Mouse (Mus musculus) liver, embryonic 16.5 days (tissue): Measurements from ENCODE around the gene Dusp3. TPM values are rescaled to one million over a fixed set of nuclear protein-coding genes. Genes with fewer than 3 reads are reported as not detected.

Source experiments
- ATAC-seq: fragments of 200-750 bp; cut with Nextera tagmentation; 2 replicates; pipeline ENCODE4 v1.8.0; 2017; ENCODE audit warnings: low read depth, mild to moderate bottlenecking, moderate number of reproducible peaks, moderate library complexity
- H3K27ac ChIP-seq: fragments of 300-500 bp; sonication (generic); 2 replicates; pipeline ENCODE4 v1.5.1; 2014; ENCODE audit warnings: mild to moderate bottlenecking, low read length
- H3K27me3 ChIP-seq: fragments of 300-500 bp; sonication (generic); 2 replicates; pipeline ENCODE4 v1.6.1; 2014; ENCODE audit warnings: low read depth, low read length, mixed read lengths; ENCODE audit not compliant: control insufficient read depth, insufficient read depth
- H3K36me3 ChIP-seq: fragments of 300-500 bp; sonication (generic); 2 replicates; pipeline ENCODE4 v1.6.1; 2014; ENCODE audit warnings: mild to moderate bottlenecking; ENCODE audit not compliant: control insufficient read depth, insufficient read depth
- H3K4me1 ChIP-seq: fragments of 300-500 bp; sonication (generic); 2 replicates; pipeline ENCODE4 v1.6.1; 2014; ENCODE audit warnings: low read depth, low read length, mixed read lengths; ENCODE audit not compliant: control insufficient read depth
- H3K4me2 ChIP-seq: fragments of 300-500 bp; sonication (generic); 2 replicates; pipeline ENCODE4 v1.6.1; 2014; ENCODE audit warnings: low read depth, low read length, mixed read lengths
- H3K4me3 ChIP-seq: fragments of 300-500 bp; sonication (generic); 2 replicates; pipeline ENCODE4 v1.5.1; 2014; ENCODE audit warnings: low read depth, mild to moderate bottlenecking, low read length
- H3K9ac ChIP-seq: fragments of 300-500 bp; sonication (generic); 2 replicates; pipeline ENCODE4 v1.6.1; 2014; ENCODE audit warnings: low read depth, low read length
- H3K9me3 ChIP-seq: fragments of 300-500 bp; sonication (generic); replicated peaks from 2 replicates; pipeline ENCODE4 v1.6.1; 2016; ENCODE audit warnings: low read length; ENCODE audit not compliant: control insufficient read depth
- WGBS: fragments of 180-500 bp; shearing (Covaris S2); extraction: QIAGEN DNeasy Blood & Tissue Kit; methylation state at CpG from one replicate; pipeline ENCODE4 v1.1.7; 2014; ENCODE audit not compliant: insufficient replicate concordance; 5-methylcytosine and 5-hydroxymethylcytosine counted together
- polyA plus RNA-seq: library from polyadenylated mRNA; unstranded; fragments of >200 nt; fragmentation: Nextera tagmentation; extraction: Ambion mirVana; gene quantifications from 2 replicates; pipeline ENCODE4 v1.2.1, GENCODE M21; 2015

Gene Dusp3
- polyA plus RNA-seq, 1 experiment from 2014 or later = 8.9 TPM

GRCm38 (mm10) chr11:101926951-101927589 lies 59.7 kb downstream of the Dusp3 start:
- no peak overlapping the region for H3K27ac ChIP-seq
- no peaks in the 10 kb centered on the region for H3K9me3 ChIP-seq
- WGBS = 66% methylated on average over 10 of the region's 10 CpGs
- H3K9ac ChIP-seq = no peak overlapping the region
- ATAC-seq = no peak
- H3K4me3 ChIP-seq = no peak overlapping the region
- no peaks in the 10 kb centered on the region; the same call in none of the 2 replicates for H3K27me3 ChIP-seq
- H3K36me3 ChIP-seq = no peaks in the 10 kb centered on the region
- no peaks in the 10 kb centered on the region; the same call in 1 of the 2 replicates for H3K4me1 ChIP-seq
- no peak overlapping the region for H3K4me2 ChIP-seq

GRCm38 (mm10) chr11:101925636-101926035 lies 61.2 kb downstream of the Dusp3 start:
- ATAC-seq = no peak
- H3K9ac ChIP-seq = no peak overlapping the region
- WGBS = 61% methylated on average over 6 of the region's 6 CpGs
- H3K4me2 ChIP-seq = no peak overlapping the region
- H3K36me3 ChIP-seq = no peaks in the 10 kb centered on the region
- no peaks in the 10 kb centered on the region for H3K9me3 ChIP-seq
- H3K4me3 ChIP-seq = no peak overlapping the region
- H3K4me1 ChIP-seq = no peaks in the 10 kb centered on the region; the same call in 1 of the 2 replicates
- no peaks in the 10 kb centered on the region; the same call in none of the 2 replicates for H3K27me3 ChIP-seq
- no peak overlapping the region for H3K27ac ChIP-seq

GRCm38 (mm10) chr11:101924441-101924976 lies 62.3 kb downstream of the Dusp3 start:
- no peaks in the 10 kb centered on the region; the same call in 1 of the 2 replicates for H3K4me1 ChIP-seq
- H3K9me3 ChIP-seq = no peaks in the 10 kb centered on the region
- H3K36me3 ChIP-seq = no peaks in the 10 kb centered on the region
- H3K27ac ChIP-seq = no peak overlapping the region
- ATAC-seq = no peak
- no peak overlapping the region for H3K9ac ChIP-seq
- WGBS = 55% methylated on average over 17 of the region's 19 CpGs
- no peaks in the 10 kb centered on the region; the same call in none of the 2 replicates for H3K27me3 ChIP-seq
- H3K4me3 ChIP-seq = no peak overlapping the region
- no peak overlapping the region for H3K4me2 ChIP-seq

GRCm38 (mm10) chr11:101923988-101924387 lies 62.8 kb downstream of the Dusp3 start:
- 74% methylated on average over 6 of the region's 6 CpGs for WGBS
- no peaks in the 10 kb centered on the region for H3K36me3 ChIP-seq
- no peak overlapping the region for H3K4me2 ChIP-seq
- H3K27ac ChIP-seq = no peak overlapping the region
- no peak overlapping the region for H3K9ac ChIP-seq
- H3K4me3 ChIP-seq = no peak overlapping the region
- no peaks in the 10 kb centered on the region; the same call in none of the 2 replicates for H3K27me3 ChIP-seq
- H3K9me3 ChIP-seq = no peaks in the 10 kb centered on the region
- no peak for ATAC-seq
- no peaks in the 10 kb centered on the region; the same call in 1 of the 2 replicates for H3K4me1 ChIP-seq

GRCm38 (mm10) chr11:101921361-101921952 lies 65.4 kb downstream of the Dusp3 start:
- no peak overlapping the region for H3K9ac ChIP-seq
- no peak overlapping the region for H3K4me3 ChIP-seq
- no peaks in the 10 kb centered on the region for H3K9me3 ChIP-seq
- no peaks in the 10 kb centered on the region; the same call in none of the 2 replicates for H3K27me3 ChIP-seq
- H3K27ac ChIP-seq = no peak overlapping the region
- no peak for ATAC-seq
- 57% methylated on average over 12 of the region's 12 CpGs for WGBS
- H3K4me2 ChIP-seq = no peak overlapping the region
- H3K36me3 ChIP-seq = no peaks in the 10 kb centered on the region
- H3K4me1 ChIP-seq = no peaks in the 10 kb centered on the region

Other genes starting within 250 kb of the Dusp3 start
- 0.15 TPM in 2 replicates for gene Etv4, start 201.6 kb downstream of the Dusp3 start, polyA plus RNA-seq
- 0.47 and 0.49 TPM in 2 replicates for gene Meox1, start 92.6 kb downstream of the Dusp3 start, polyA plus RNA-seq
- gene Sost, start 20.0 kb downstream of the Dusp3 start, polyA plus RNA-seq = not detected in 2 replicates
- gene Cfap97d1, start 2.7 kb downstream of the Dusp3 start, polyA plus RNA-seq = not detected in 2 replicates
- 0.28 and 0.76 TPM in 2 replicates for gene Mpp3, start 41.4 kb upstream of the Dusp3 start, polyA plus RNA-seq
- gene Cd300lg, start 54.5 kb upstream of the Dusp3 start, polyA plus RNA-seq = 0.68 and 0.87 TPM in 2 replicates
- 9.2 and 11.1 TPM in 2 replicates for gene Mpp2, start 101.5 kb upstream of the Dusp3 start, polyA plus RNA-seq
- 0.32 TPM in 1 of 2 replicates, not detected in the other for gene Ppy, start 114.3 kb upstream of the Dusp3 start, polyA plus RNA-seq
- gene Pyy, start 120.8 kb upstream of the Dusp3 start, polyA plus RNA-seq = 1.1 TPM in 1 of 2 replicates, not detected in the other
- 19.0 and 19.2 TPM in 2 replicates for gene Nags, start 158.5 kb upstream of the Dusp3 start, polyA plus RNA-seq
- 9.0 and 9.9 TPM in 2 replicates for gene Tmem101, start 169.4 kb upstream of the Dusp3 start, polyA plus RNA-seq
- gene Lsm12, start 198.3 kb upstream of the Dusp3 start, polyA plus RNA-seq = 51.2 and 52.5 TPM in 2 replicates
- gene G6pc3, start 202.6 kb upstream of the Dusp3 start, polyA plus RNA-seq = 7.7 and 8.2 TPM in 2 replicates
- gene Hdac5, start 243.2 kb upstream of the Dusp3 start, polyA plus RNA-seq = 16.9 and 20.4 TPM in 2 replicates